22 mouse cellular contexts compared by ENCODE assay signal in genomic region chr12:24879613-24880029, GRCm38 (mm10). TPM values are rescaled to one million over a fixed set of nuclear protein-coding genes. Genes with fewer than 3 reads are reported as not detected.
A peak's percentile ranks its signal among the peaks of the same experiment; 100 is the strongest.
DNase-seq lines count a peak whose midpoint lies in the region; ATAC-seq and TF ChIP-seq lines count a peak whose summit lies in the region.
"Had no signal": no experiment of that assay in that cellular context is flagged by ENCODE, and none has a peak within 500 bp of the region (broad histone marks: within the 10 kb centered on the region; RNA-seq: fewer than 3 reads in every experiment).

No protein-coding gene starts in this region.

- no peak for TF ChIP-seq POLR2A in heart, adult 2 months (IDR thresholded peaks at IDR 0.05; ENCODE audit: insufficient read depth, low read depth, low read length)
- TF ChIP-seq POLR2A in MEL (IDR thresholded peaks at IDR 0.05; ENCODE audit: control insufficient read depth in 1 of 2, insufficient read depth in 1 of 2, low read depth in 1 of 2, low read length in 2 of 2, poor library complexity in 1 of 2) = no peak
- TF ChIP-seq POLR2A in kidney, adult 2 months (IDR thresholded peaks at IDR 0.05; ENCODE audit: low read depth, low read length) = no peak

- no peak for DNase-seq in heart, adult 2 months
- DNase-seq in MEL (ENCODE audit: low read depth, low spot score) = peak; percentile 80
- no peak for DNase-seq in layer of hippocampus, postnatal 10 days (ENCODE audit: low spot score in 2 of 2)
- no peak for DNase-seq in kidney, adult 2 months
- no peak for DNase-seq in left cerebral cortex, adult 9 months (ENCODE audit: low spot score in 2 of 2)
- DNase-seq: adrenal gland, postnatal 14 days; cerebellum, postnatal 14 days; gastrocnemius, postnatal 10 days; lung, embryonic 14.5 days; midbrain, embryonic 14.5 days; right cerebral cortex, postnatal 4 days; thymus, postnatal 4 days had no signal

- H3K27me3 ChIP-seq in heart, embryonic 11.5 days (ENCODE audit: control insufficient read depth, insufficient read depth, low read length) = no peaks in the 10 kb centered on the region
- H3K27me3 ChIP-seq in heart, adult 2 months (ENCODE audit: control insufficient read depth, insufficient read depth, low read length) = no peaks in the 10 kb centered on the region
- H3K27me3 ChIP-seq in MEL (ENCODE audit: control insufficient read depth in 1 of 2, insufficient read depth in 2 of 2, low read length in 2 of 2) = no peaks in the 10 kb centered on the region
- no peaks in the 10 kb centered on the region for H3K27me3 ChIP-seq in liver, embryonic 16.5 days (ENCODE audit: control insufficient read depth, insufficient read depth, low read depth, low read length)
- H3K27me3 ChIP-seq in kidney, adult 2 months (replicated peaks; ENCODE audit: control insufficient read depth, insufficient read depth, low read length) = no peaks in the 10 kb centered on the region
- H3K27me3 ChIP-seq: neural tube, embryonic 15.5 days; Patski had no signal

- ATAC-seq in heart, embryonic 11.5 days (replicated peaks; ENCODE audit: insufficient number of reproducible peaks, low FRiP score, low TSS enrichment) = no peak; the same call in 1 of the 2 replicates
- ATAC-seq in erythroid progenitor cell, adult 5-6 weeks (replicated peaks; ENCODE audit: low FRiP score, poor library complexity, severe bottlenecking) = peak; percentile 80
- peak; percentile 88 for ATAC-seq in liver, embryonic 16.5 days (ENCODE audit: low read depth)
- ATAC-seq: activated CD4-positive, CD25-positive, alpha-beta regulatory T cell, adult 4 months; inflammation-experienced regulatory T-cells, adult 6 months; Patski had no signal

- no peak overlapping the region for H3K9ac ChIP-seq in heart, embryonic 11.5 days (ENCODE audit: low read depth, low read length)
- no peak overlapping the region for H3K9ac ChIP-seq in heart, adult 2 months (ENCODE audit: low read depth, low read length)
- peak overlapping the region; percentile 17; the same call in 1 of the 2 replicates for H3K9ac ChIP-seq in MEL (ENCODE audit: control insufficient read depth, low read depth, low read length, poor library complexity, severe bottlenecking)
- peak overlapping the region; percentile 56 for H3K9ac ChIP-seq in liver, embryonic 16.5 days (ENCODE audit: low read depth, low read length)
- H3K9ac ChIP-seq: lung, embryonic 14.5 days; neural tube, embryonic 15.5 days had no signal

- H3K79me2 ChIP-seq in heart, adult 2 months (replicated peaks; ENCODE audit: control insufficient read depth, insufficient read depth, low read length) = no peaks in the 10 kb centered on the region
- H3K79me2 ChIP-seq in MEL (ENCODE audit: control insufficient read depth, insufficient read depth, low read length, poor library complexity) = no peaks in the 10 kb centered on the region

- no peak for TF ChIP-seq CTCF in heart, adult 2 months (IDR thresholded peaks at IDR 0.05)
- TF ChIP-seq CTCF in MEL (IDR thresholded peaks at IDR 0.05 in 2 of 3, conservative IDR thresholded peaks at IDR 0.05 in 1 of 3; ENCODE audit: control insufficient read depth in 1 of 3, insufficient read depth in 1 of 3, low read depth in 2 of 3, low read length in 3 of 3, poor library complexity in 1 of 3, severe bottlenecking in 1 of 3) = no peak
- TF ChIP-seq CTCF in kidney, adult 2 months (conservative IDR thresholded peaks at IDR 0.05; ENCODE audit: insufficient read depth, insufficient read length, low read depth, low read length) = no peak

- H3K4me1 ChIP-seq in heart, embryonic 11.5 days (ENCODE audit: control insufficient read depth, insufficient read depth, low read length) = peaks cover 28% of the 10 kb centered on the region
- H3K4me1 ChIP-seq in heart, adult 2 months (ENCODE audit: control insufficient read depth, insufficient read depth, low read length) = no peaks in the 10 kb centered on the region
- peaks cover 37 to 42% of the 10 kb centered on the region in 2 experiments for H3K4me1 ChIP-seq in MEL (ENCODE audit: control insufficient read depth in 1 of 2, insufficient read depth in 2 of 2, low read length in 2 of 2)
- H3K4me1 ChIP-seq in liver, embryonic 16.5 days (ENCODE audit: control insufficient read depth, low read depth, low read length) = peaks cover 44% of the 10 kb centered on the region
- peaks cover 9% of the 10 kb centered on the region; the same call in 1 of the 2 replicates for H3K4me1 ChIP-seq in kidney, adult 2 months (ENCODE audit: control insufficient read depth, insufficient read depth, low read length)

- H3K4me2 ChIP-seq in heart, embryonic 11.5 days = 0 out of 2 replicates have a peak overlapping the region, but pooled peaks have one; percentile 17
- H3K4me2 ChIP-seq in liver, embryonic 16.5 days (ENCODE audit: low read depth, low read length) = peak overlapping the region; percentile 62
- H3K4me2 ChIP-seq: lung, embryonic 14.5 days; neural tube, embryonic 15.5 days had no signal

- TF ChIP-seq EP300 in heart, adult 2 months (IDR thresholded peaks at IDR 0.05; ENCODE audit: insufficient read depth, low read depth, low read length) = no peak
- TF ChIP-seq EP300 in MEL (IDR thresholded peaks at IDR 0.05; ENCODE audit: low read depth in 1 of 2, low read length in 2 of 2) = peak; percentile 80 to 87

- intact Hi-C loops in heart, adult 2 months (cut with DNase I) = no loop called here

- peak overlapping the region; percentile 36; the same call in 1 of the 2 replicates for H3K27ac ChIP-seq in heart, embryonic 11.5 days (ENCODE audit: low read depth, low read length)
- no peak overlapping the region for H3K27ac ChIP-seq in heart, adult 2 months
- peak overlapping the region; percentile 52 for H3K27ac ChIP-seq in MEL (ENCODE audit: control insufficient read depth, low read depth, low read length)
- peak overlapping the region; percentile 93 for H3K27ac ChIP-seq in liver, embryonic 16.5 days (ENCODE audit: low read length)
- H3K27ac ChIP-seq in kidney, adult 2 months (ENCODE audit: insufficient read depth, low read depth, low read length) = no peak overlapping the region
- H3K27ac ChIP-seq: left cerebral cortex, adult 2 months; macrophage; neural tube, embryonic 15.5 days had no signal

- H3K4me3 ChIP-seq in heart, embryonic 11.5 days (ENCODE audit: low read depth, low read length) = no peak overlapping the region
- H3K4me3 ChIP-seq in heart, adult 2 months = no peak overlapping the region
- H3K4me3 ChIP-seq in MEL (ENCODE audit: control insufficient read depth in 1 of 2, insufficient read depth in 1 of 2, low read depth in 2 of 2, low read length in 2 of 2) = peak overlapping the region in 1 of 2 experiments; percentile 32; a peak in 1 of 4 replicates
- peak overlapping the region; percentile 23 for H3K4me3 ChIP-seq in liver, embryonic 16.5 days (ENCODE audit: low read depth, low read length)
- no peak overlapping the region for H3K4me3 ChIP-seq in kidney, adult 2 months (ENCODE audit: insufficient read depth, low read depth, low read length)
- H3K4me3 ChIP-seq: left cerebral cortex, adult 2 months; myocyte; neural tube, embryonic 15.5 days had no signal

- no peaks in the 10 kb centered on the region for H3K9me3 ChIP-seq in heart, embryonic 11.5 days (replicated peaks; ENCODE audit: control insufficient read depth, low read length)
- no peaks in the 10 kb centered on the region for H3K9me3 ChIP-seq in MEL (replicated peaks; ENCODE audit: insufficient read depth, low read length)
- no peaks in the 10 kb centered on the region for H3K9me3 ChIP-seq in liver, embryonic 16.5 days (replicated peaks; ENCODE audit: control insufficient read depth, low read length)
- H3K9me3 ChIP-seq: neural tube, embryonic 15.5 days had no signal

- TF ChIP-seq RAD21 in MEL (IDR thresholded peaks at IDR 0.05; ENCODE audit: low read depth, low read length) = no peak

- 49% methylated on average over 10 of the region's 10 CpGs for WGBS in heart, embryonic 11.5 days (ENCODE audit: insufficient replicate concordance)
- WGBS in heart, adult 2 months = 71% methylated on average over 10 of the region's 10 CpGs
- 17% methylated on average over 10 of the region's 10 CpGs for WGBS in liver, embryonic 16.5 days (ENCODE audit: insufficient replicate concordance)
- 73% methylated on average over 10 of the region's 10 CpGs for WGBS in kidney, adult 2 months

- H3K36me3 ChIP-seq in heart, embryonic 11.5 days (ENCODE audit: control insufficient read depth, insufficient read depth, low read length) = no peaks in the 10 kb centered on the region
- no peaks in the 10 kb centered on the region for H3K36me3 ChIP-seq in heart, adult 2 months (ENCODE audit: control insufficient read depth, insufficient read depth, low read length)
- peaks cover 0 to 35% of the 10 kb centered on the region in 2 experiments; a peak in 3 of 4 replicates for H3K36me3 ChIP-seq in MEL (ENCODE audit: control insufficient read depth in 1 of 2, insufficient read depth in 2 of 2, low read length in 2 of 2)
- H3K36me3 ChIP-seq in liver, embryonic 16.5 days (ENCODE audit: control insufficient read depth, insufficient read depth) = no peaks in the 10 kb centered on the region
- no peaks in the 10 kb centered on the region for H3K36me3 ChIP-seq in kidney, adult 2 months (ENCODE audit: control insufficient read depth, insufficient read depth, low read length)

TF ChIP-seq in MEL, 35 proteins besides CTCF, POLR2A, EP300 and RAD21 (continues in another document):
- TF ChIP-seq RCOR1 (IDR thresholded peaks at IDR 0.05; ENCODE audit: low read depth, low read length) (peak; percentile 54), MAZ (IDR thresholded peaks at IDR 0.05; ENCODE audit: low read depth, low read length) (peak; percentile 72), E2F4 (IDR thresholded peaks at IDR 0.05; ENCODE audit: borderline replicate concordance, low read depth, low read length) (no peak), MYB (IDR thresholded peaks at IDR 0.05; ENCODE audit: low read depth, low read length) (peak; percentile 86), MAX (IDR thresholded peaks at IDR 0.05; ENCODE audit: low read length) (peak; percentile 44; the same call in 1 of the 2 replicates), MAFK (IDR thresholded peaks at IDR 0.05; ENCODE audit: borderline replicate concordance, low read depth, low read length) (no peak; the same call in 1 of the 2 replicates), ZMIZ1 (IDR thresholded peaks at IDR 0.05; ENCODE audit: low read depth, low read length) (0 out of 2 replicates have a peak, but pooled peaks have one; percentile 11)

RNA-seq across cellular contexts. Expression of gene Mboat2, which starts 48.9 kb away (rescaled TPM):
- 39.1 and 40.1 TPM in 2 replicates for polyA plus RNA-seq in heart, embryonic 11.5 days (2014; fragmentation: Nextera tagmentation; extraction: Ambion mirVana)
- total RNA-seq in heart, adult 2 months (2021) = 10 to 100 TPM in 1 of 2 experiments, 1 to 10 TPM in 1; 8.4 to 12.3 TPM
- 3.8 and 16.8 TPM in 2 replicates for polyA plus RNA-seq in heart, adult 2 months (2012; rRNA removed)
- 13.5 and 14.4 TPM in 2 replicates for total RNA-seq in MEL (2012; rRNA removed)
- polyA plus RNA-seq in MEL (2012; ENCODE audit: insufficient read depth in 1 of 2, insufficient read length in 2 of 2, low read depth in 1 of 2, low replicate concordance in 2 of 2, missing spikeins in 1 of 2) = 10 to 100 TPM in 1 of 2 experiments, not detected in 1; 13.5 TPM
- total RNA-seq in erythroid progenitor cell, adult 5-6 weeks (2015; ENCODE audit: low replicate concordance) = 68.1 and 117 TPM in 2 replicates
- 79.5 and 84.0 TPM in 2 replicates for total RNA-seq in erythroid progenitor cell, adult 5-6 weeks (2017; ENCODE audit: low replicate concordance)
- polyA plus RNA-seq in liver, embryonic 16.5 days (2015; fragmentation: Nextera tagmentation; extraction: Ambion mirVana) = 2.8 and 3.9 TPM in 2 replicates
- total RNA-seq in layer of hippocampus, postnatal 10 days (2021) = 10 to 100 TPM; 55.7 to 57.8 TPM
- 5.2 and 6.2 TPM in 2 replicates for polyA plus RNA-seq in kidney, adult 2 months (2012; rRNA removed)
- polyA plus RNA-seq: inflammation-experienced regulatory T-cells, adult 6 months; macrophage had no signal

Comparison
In these comparisons a context has a peak if more than half of its experiments do, and no peak if none do; other contexts are left out.
1. H3K27ac ChIP-seq: peak in heart, embryonic 11.5 days (single experiment), MEL (single experiment) and liver, embryonic 16.5 days (single experiment); none in heart, adult 2 months (single experiment) and kidney, adult 2 months (single experiment).
2. H3K9ac ChIP-seq: peak in MEL (single experiment) and liver, embryonic 16.5 days (single experiment); none in heart, embryonic 11.5 days (single experiment) and heart, adult 2 months (single experiment).